Mouse (Mus musculus): Measurements from ENCODE around the gene Fgd2.
"Not testable (repeated sequence)": the region's sequence is repeated elsewhere in the genome, so short reads cannot be mapped to it uniquely, and the experiment has no call there.

Gene Fgd2

GRCm38 (mm10) chr17:29336266-29336990 is 24.3 kb upstream of the Fgd2 start:
- no peak for DNase-seq (ENCODE audit: low spot score)

- DNase-seq (ENCODE audit: low spot score) = no peak
These were observed 22.5 kb upstream of the Fgd2 start for GRCm38 (mm10) chr17:29337979-29338823.

- DNase-seq (ENCODE audit: low spot score) = no peak
These were observed 21.4 kb upstream of the Fgd2 start for GRCm38 (mm10) chr17:29339170-29339768.

GRCm38 (mm10) chr17:29340406-29341261 is 20.1 kb upstream of the Fgd2 start:
- no peak for DNase-seq (ENCODE audit: low spot score)

GRCm38 (mm10) chr17:29341591-29342003 is 19.1 kb upstream of the Fgd2 start:
- no peak for DNase-seq (ENCODE audit: low spot score)

GRCm38 (mm10) chr17:29342010-29342910 is 18.5 kb upstream of the Fgd2 start:
- peak; percentile 64 for DNase-seq (ENCODE audit: low spot score)

- no peak for DNase-seq (ENCODE audit: low spot score)
These were observed 17.5 kb upstream of the Fgd2 start for GRCm38 (mm10) chr17:29343241-29343640.

GRCm38 (mm10) chr17:29345272-29345671 is 15.4 kb upstream of the Fgd2 start:
- no peak for DNase-seq (ENCODE audit: low spot score)

GRCm38 (mm10) chr17:29346496-29347125 is 14.1 kb upstream of the Fgd2 start:
- no peak for DNase-seq (ENCODE audit: low spot score)

GRCm38 (mm10) chr17:29347126-29347644 is 13.5 kb upstream of the Fgd2 start:
- no peak for DNase-seq (ENCODE audit: low spot score)

- peak; percentile 98 for DNase-seq (ENCODE audit: low spot score)
These were observed 13.0 kb upstream of the Fgd2 start, which contains the start of gene Mtch1 for GRCm38 (mm10) chr17:29347645-29348256. TSS of gene Mtch1 (minus strand) at chr17:29347934.

- DNase-seq (ENCODE audit: low spot score) = no peak
These were observed 11.7 kb upstream of the Fgd2 start for GRCm38 (mm10) chr17:29348996-29349395.

- not testable (repeated sequence) for DNase-seq (ENCODE audit: low spot score)
These were observed 9.7 kb upstream of the Fgd2 start for GRCm38 (mm10) chr17:29351056-29351455.

GRCm38 (mm10) chr17:29355461-29355840 is 5.3 kb upstream of the Fgd2 start:
- no peak for DNase-seq (ENCODE audit: low spot score)

- DNase-seq (ENCODE audit: low spot score) = peak; percentile 64
These were observed 4.8 kb upstream of the Fgd2 start for GRCm38 (mm10) chr17:29355841-29356478.

- peak; percentile 56 for DNase-seq (ENCODE audit: low spot score)
These were observed 4.2 kb upstream of the Fgd2 start for GRCm38 (mm10) chr17:29356479-29356856.

GRCm38 (mm10) chr17:29356882-29357281 is 3.8 kb upstream of the Fgd2 start:
- no peak for DNase-seq (ENCODE audit: low spot score)

GRCm38 (mm10) chr17:29358928-29359327 is 1.8 kb upstream of the Fgd2 start:
- DNase-seq (ENCODE audit: low spot score) = no peak

Measured in ovary, postnatal 14 days (tissue).